Mouse (Mus musculus): ENCODE results near the gene Serinc3.
"Not testable (repeated sequence)": the region's sequence is repeated elsewhere in the genome, so short reads cannot be mapped to it uniquely, and the experiment has no call there.

DNA sequence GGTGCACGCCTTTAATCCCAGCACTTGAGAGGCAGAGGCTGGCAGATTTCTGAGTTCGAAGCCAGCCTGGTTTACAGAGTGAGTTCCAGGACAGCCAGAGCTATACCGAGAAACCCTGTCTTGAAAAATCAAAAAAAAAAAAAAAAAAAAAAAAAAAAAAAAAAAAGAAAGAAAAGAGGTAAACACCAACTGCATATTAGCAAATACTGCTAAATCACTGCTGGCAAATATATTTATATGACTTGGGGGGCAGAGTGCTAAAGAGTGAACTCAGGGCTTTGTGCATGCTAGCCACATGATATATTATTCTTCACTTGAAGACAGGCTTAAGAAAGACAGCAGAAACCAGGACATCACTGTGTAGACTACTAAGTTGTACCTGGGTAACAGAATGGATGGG, 23.5 kb downstream of the Serinc3 start:
- TF ChIP-seq CTCF, EP300 (IDR thresholded peaks at IDR 0.05; ENCODE audit: low read depth): not testable (repeated sequence)
